Mouse (Mus musculus): ENCODE results near the gene Dner.

The Dner gene

GRCm38 (mm10) chr1:84695517-84696411 lies at the start of gene Dner:
Gene Dner, minus strand, starts transcription at chr1:84696221.
- peak; percentile 95 to 96 for DNase-seq

- no peak for DNase-seq
Observed at GRCm38 (mm10) chr1:84742156-84742555, 46.1 kb upstream of the Dner start.

- no peak for DNase-seq
Observed at GRCm38 (mm10) chr1:84740080-84740479, 44.1 kb upstream of the Dner start.

- DNase-seq, result no peak
Observed at GRCm38 (mm10) chr1:84737097-84737496, 41.1 kb upstream of the Dner start.

GRCm38 (mm10) chr1:84733799-84734198 lies 37.8 kb upstream of the Dner start:
- no peak for DNase-seq

- DNase-seq, result no peak
Observed at GRCm38 (mm10) chr1:84731763-84732162, 35.7 kb upstream of the Dner start.

- no peak for DNase-seq
Observed at GRCm38 (mm10) chr1:84722841-84723240, 26.8 kb upstream of the Dner start.

- no peak for DNase-seq
Observed at GRCm38 (mm10) chr1:84722371-84722770, 26.4 kb upstream of the Dner start.

- no peak for DNase-seq
Observed at GRCm38 (mm10) chr1:84721942-84722341, 25.9 kb upstream of the Dner start.

GRCm38 (mm10) chr1:84709810-84710785 lies 14.1 kb upstream of the Dner start:
- peak; percentile 16 to 27 for DNase-seq

- DNase-seq, result no peak
Observed at GRCm38 (mm10) chr1:84709406-84709805, 13.4 kb upstream of the Dner start.

GRCm38 (mm10) chr1:84700254-84700653 lies 4.2 kb upstream of the Dner start:
- DNase-seq, result no peak

- DNase-seq, result peak; percentile 53 to 62
Observed at GRCm38 (mm10) chr1:84697136-84697535, 1.1 kb upstream of the Dner start.

GRCm38 (mm10) chr1:84694688-84695474 lies 1.1 kb downstream of the Dner start:
- DNase-seq, result peak; percentile 14 to 15

GRCm38 (mm10) chr1:84677910-84678309 lies 18.1 kb downstream of the Dner start:
- no peak for DNase-seq

- no peak for DNase-seq
Observed at GRCm38 (mm10) chr1:84668100-84668846, 27.7 kb downstream of the Dner start.

- DNase-seq, result no peak
Observed at GRCm38 (mm10) chr1:84667660-84668059, 28.4 kb downstream of the Dner start.

GRCm38 (mm10) chr1:84664377-84665118 lies 31.5 kb downstream of the Dner start:
- DNase-seq, result peak in 1 of 2 experiments; percentile 4

- no peak for DNase-seq
Observed at GRCm38 (mm10) chr1:84646781-84647180, 49.2 kb downstream of the Dner start.

GRCm38 (mm10) chr1:84640463-84640862 lies 55.6 kb downstream of the Dner start:
- DNase-seq, result no peak

GRCm38 (mm10) chr1:84636890-84637289 lies 59.1 kb downstream of the Dner start:
- DNase-seq, result no peak

All from kidney, postnatal 4 days (tissue).